Mouse (Mus musculus) heart, embryonic 10.5 days (tissue): Measurements from ENCODE around the gene Mylip. TPM values are rescaled to one million over a fixed set of nuclear protein-coding genes. Genes with fewer than 3 reads are reported as not detected.

ENCODE experiments used
- DNase-seq: peaks from one replicate; pipeline ENCODE4 v3.0.0-alpha.2; 2017; ENCODE audit warnings: low spot score
- H3K27ac ChIP-seq: fragments of 300-500 bp; sonication (generic); 2 replicates; pipeline ENCODE4 v1.5.1; 2016; ENCODE audit warnings: mild to moderate bottlenecking
- H3K27me3 ChIP-seq: fragments of 300-500 bp; sonication (generic); 2 replicates; pipeline ENCODE4 v1.6.1; 2016; ENCODE audit warnings: mild to moderate bottlenecking; ENCODE audit not compliant: poor library complexity, insufficient read depth, severe bottlenecking
- H3K36me3 ChIP-seq: fragments of 300-500 bp; sonication (generic); 2 replicates; pipeline ENCODE4 v1.6.1; 2016; ENCODE audit warnings: mild to moderate bottlenecking, moderate library complexity
- H3K4me1 ChIP-seq: fragments of 300-500 bp; sonication (generic); 2 replicates; pipeline ENCODE4 v1.6.1; 2016; ENCODE audit warnings: mild to moderate bottlenecking
- H3K4me3 ChIP-seq: fragments of 300-500 bp; sonication (generic); 2 replicates; pipeline ENCODE4 v1.5.1; 2016; ENCODE audit warnings: mild to moderate bottlenecking, moderate library complexity
- H3K9me3 ChIP-seq: fragments of 300-500 bp; sonication (generic); 2 replicates; pipeline ENCODE4 v1.6.1; 2016; ENCODE audit warnings: mild to moderate bottlenecking, moderate library complexity
- WGBS: fragments of 180-500 bp; shearing (Covaris S2); methylation state at CpG from one replicate; pipeline ENCODE4 v1.1.7; 2016; 5-methylcytosine and 5-hydroxymethylcytosine counted together
- polyA plus RNA-seq: library from polyadenylated mRNA; unstranded; fragments of >200 nt; fragmentation: Nextera tagmentation; extraction: Ambion mirVana; gene quantifications from 2 replicates; pipeline ENCODE4 v1.2.1, GENCODE M21; 2016

The Mylip gene
- polyA plus RNA-seq, 1 experiment from 2014 or later: 8.2 TPM

GRCm38 (mm10) chr13:45446636-45447035 lies 57.1 kb downstream of the Mylip start:
- WGBS: 59% methylated on average over 1 of the region's 1 CpGs
- Histone ChIP-seq H3K9me3 (no peaks in the 10 kb centered on the region), H3K36me3 (no peaks in the 10 kb centered on the region), H3K4me1 (peaks cover 13% of the 10 kb centered on the region), H3K27ac (no peak overlapping the region), H3K4me3 (no peak overlapping the region), H3K27me3 (no peaks in the 10 kb centered on the region)
- no peak for DNase-seq

GRCm38 (mm10) chr13:45452437-45452836 lies 62.9 kb downstream of the Mylip start:
- Histone ChIP-seq H3K4me1 (peaks cover 18% of the 10 kb centered on the region), H3K27me3 (no peaks in the 10 kb centered on the region), H3K36me3 (no peaks in the 10 kb centered on the region), H3K9me3 (no peaks in the 10 kb centered on the region), H3K27ac (no peak overlapping the region), H3K4me3 (no peak overlapping the region)
- 87% methylated on average over 7 of the region's 7 CpGs for WGBS
- no peak for DNase-seq

GRCm38 (mm10) chr13:45453033-45453432 lies 63.5 kb downstream of the Mylip start:
- Histone ChIP-seq H3K27ac (peak overlapping the region; percentile 33; the same call in 1 of the 2 replicates), H3K27me3 (no peaks in the 10 kb centered on the region), H3K4me1 (peaks cover 18% of the 10 kb centered on the region), H3K4me3 (no peak overlapping the region), H3K9me3 (no peaks in the 10 kb centered on the region), H3K36me3 (no peaks in the 10 kb centered on the region)
- DNase-seq: no peak
- WGBS: 71% methylated on average over 9 of the region's 9 CpGs

GRCm38 (mm10) chr13:45454044-45454443 lies 64.5 kb downstream of the Mylip start:
- H3K4me3 ChIP-seq: no peak overlapping the region
- no peak for DNase-seq
- H3K4me1 ChIP-seq: peaks cover 18% of the 10 kb centered on the region
- WGBS: 51% methylated on average over 1 of the region's 1 CpGs
- H3K27me3 ChIP-seq: no peaks in the 10 kb centered on the region
- 0 out of 2 replicates have a peak overlapping the region, but pooled peaks have one; percentile 78 for H3K27ac ChIP-seq
- no peaks in the 10 kb centered on the region for H3K36me3 ChIP-seq
- H3K9me3 ChIP-seq: no peaks in the 10 kb centered on the region

- Histone ChIP-seq H3K4me3 (0 out of 2 replicates have a peak overlapping the region, but pooled peaks have one; percentile 5), H3K36me3 (no peaks in the 10 kb centered on the region), H3K27me3 (no peaks in the 10 kb centered on the region), H3K4me1 (peaks cover 18% of the 10 kb centered on the region), H3K27ac (peak overlapping the region; percentile 78; the same call in 1 of the 2 replicates), H3K9me3 (no peaks in the 10 kb centered on the region)
- 34% methylated on average over 4 of the region's 4 CpGs for WGBS
- DNase-seq: no peak
Observed at GRCm38 (mm10) chr13:45454641-45455040, 65.1 kb downstream of the Mylip start.

GRCm38 (mm10) chr13:45455108-45455861 lies 65.7 kb downstream of the Mylip start:
- Histone ChIP-seq H3K27me3 (no peaks in the 10 kb centered on the region), H3K36me3 (no peaks in the 10 kb centered on the region), H3K4me3 (peak overlapping the region; percentile 5; the same call in 1 of the 2 replicates), H3K27ac (peak overlapping the region; percentile 78), H3K4me1 (peaks cover 18% of the 10 kb centered on the region), H3K9me3 (no peaks in the 10 kb centered on the region)
- peak; percentile 86 for DNase-seq
- 8% methylated on average over 15 of the region's 15 CpGs for WGBS

- H3K9me3 ChIP-seq: no peaks in the 10 kb centered on the region
- WGBS: 64% methylated on average over 2 of the region's 2 CpGs
- H3K4me1 ChIP-seq: peaks cover 18% of the 10 kb centered on the region
- DNase-seq: no peak
- peak overlapping the region; percentile 78 for H3K27ac ChIP-seq
- no peaks in the 10 kb centered on the region for H3K27me3 ChIP-seq
- peak overlapping the region; percentile 5; the same call in 1 of the 2 replicates for H3K4me3 ChIP-seq
- H3K36me3 ChIP-seq: no peaks in the 10 kb centered on the region
Observed at GRCm38 (mm10) chr13:45455862-45456192, 66.3 kb downstream of the Mylip start.

- no peak overlapping the region for H3K4me3 ChIP-seq
- H3K27ac ChIP-seq: no peak overlapping the region
- no peak for DNase-seq
- H3K9me3 ChIP-seq: no peaks in the 10 kb centered on the region
- H3K36me3 ChIP-seq: no peaks in the 10 kb centered on the region
- WGBS: 86% methylated on average over 7 of the region's 7 CpGs
- peaks cover 18% of the 10 kb centered on the region for H3K4me1 ChIP-seq
- no peaks in the 10 kb centered on the region for H3K27me3 ChIP-seq
Observed at GRCm38 (mm10) chr13:45457459-45457858, 67.9 kb downstream of the Mylip start.

GRCm38 (mm10) chr13:45460177-45460576 lies 70.6 kb downstream of the Mylip start:
- Histone ChIP-seq H3K4me3 (no peak overlapping the region), H3K27ac (no peak overlapping the region), H3K27me3 (no peaks in the 10 kb centered on the region), H3K36me3 (no peaks in the 10 kb centered on the region), H3K4me1 (peaks cover 9% of the 10 kb centered on the region), H3K9me3 (no peaks in the 10 kb centered on the region)
- WGBS: 76% methylated on average over 3 of the region's 3 CpGs
- no peak for DNase-seq

- WGBS: 74% methylated on average over 14 of the region's 14 CpGs
- Histone ChIP-seq H3K9me3 (no peaks in the 10 kb centered on the region), H3K4me3 (no peak overlapping the region), H3K27ac (no peak overlapping the region), H3K27me3 (no peaks in the 10 kb centered on the region), H3K4me1 (no peaks in the 10 kb centered on the region), H3K36me3 (no peaks in the 10 kb centered on the region)
- DNase-seq: no peak
Observed at GRCm38 (mm10) chr13:45461370-45461958, 71.9 kb downstream of the Mylip start.

Other genes starting within 250 kb of the Mylip start
- 133 and 207 TPM in 2 replicates for gene Gmpr, start 117.7 kb downstream of the Mylip start, polyA plus RNA-seq